Mouse (Mus musculus) MEL (cell line): Measurements from ENCODE around the gene Mrps27.

ENCODE experiments used
- BHLHE40 ChIP-seq: IDR thresholded peaks from 2 replicates; pipeline ENCODE4 v1.6.1; 2012; ENCODE audit warnings: low read depth, mild to moderate bottlenecking, inconsistent platforms, low read length, improper control_type of control experiment, borderline replicate concordance
- CHD1 ChIP-seq: IDR thresholded peaks from 2 replicates; pipeline ENCODE4 v1.6.1; 2012; ENCODE audit warnings: low read depth, mild to moderate bottlenecking, inconsistent platforms, low read length, improper control_type of control experiment
- CTCF ChIP-seq, 3 experiments: IDR thresholded peaks in 2 of 3; conservative IDR thresholded peaks in 1 of 3; 2 replicates each; pipeline ENCODE4 v1.5.1; 2011 to 2012; ENCODE audit warnings: low read length in 3 of 3, low read depth in 2 of 3, mild to moderate bottlenecking in 2 of 3, improper control_type of control experiment in 1 of 3, inconsistent platforms in 1 of 3, mixed read lengths in 1 of 3, moderate library complexity in 1 of 3; ENCODE audit not compliant: control insufficient read depth in 1 of 3, insufficient read depth in 1 of 3, poor library complexity in 1 of 3, severe bottlenecking in 1 of 3
- EP300 ChIP-seq, 2 experiments: IDR thresholded peaks; 2 replicates each; pipeline ENCODE4 v1.6.1; 2011; ENCODE audit warnings: improper control_type of control experiment in 2 of 2, low read length in 2 of 2, low read depth in 1 of 2, mild to moderate bottlenecking in 1 of 2
- GATA1 ChIP-seq: IDR thresholded peaks from 2 replicates; pipeline ENCODE4 v1.6.1; 2011; ENCODE audit warnings: low read depth, low read length, improper control_type of control experiment
- KAT2A ChIP-seq: conservative IDR thresholded peaks from 2 replicates; pipeline ENCODE4 v1.6.1; 2012; ENCODE audit warnings: low read depth, low read length, improper control_type of control experiment, inconsistent platforms
- POLR2A ChIP-seq, 2 experiments: IDR thresholded peaks; 2 replicates each; pipeline ENCODE4 v1.6.1; 2011 to 2012; ENCODE audit warnings: low read length in 2 of 2, mild to moderate bottlenecking in 2 of 2, control low read depth in 1 of 2, improper control_type of control experiment in 1 of 2, low read depth in 1 of 2, moderate library complexity in 1 of 2; ENCODE audit not compliant: control insufficient read depth in 1 of 2, insufficient read depth in 1 of 2, poor library complexity in 1 of 2
- TAL1 ChIP-seq: IDR thresholded peaks from 2 replicates; pipeline ENCODE4 v1.6.1; 2012; ENCODE audit warnings: mild to moderate bottlenecking, inconsistent platforms, low read length, moderate library complexity, mixed read lengths
- TCF12 ChIP-seq: IDR thresholded peaks from 2 replicates; pipeline ENCODE4 v1.6.1; 2014; ENCODE audit warnings: low read depth, mild to moderate bottlenecking, inconsistent platforms, low read length, improper control_type of control experiment, moderate library complexity
- ZMIZ1 ChIP-seq: IDR thresholded peaks from 2 replicates; pipeline ENCODE4 v1.6.1; 2012; ENCODE audit warnings: low read depth, mild to moderate bottlenecking, inconsistent platforms, low read length, improper control_type of control experiment, moderate library complexity
- ZNF384 ChIP-seq: IDR thresholded peaks from 2 replicates; pipeline ENCODE4 v1.6.1; 2012; ENCODE audit warnings: low read depth, mild to moderate bottlenecking, inconsistent platforms, low read length, improper control_type of control experiment

DNA sequence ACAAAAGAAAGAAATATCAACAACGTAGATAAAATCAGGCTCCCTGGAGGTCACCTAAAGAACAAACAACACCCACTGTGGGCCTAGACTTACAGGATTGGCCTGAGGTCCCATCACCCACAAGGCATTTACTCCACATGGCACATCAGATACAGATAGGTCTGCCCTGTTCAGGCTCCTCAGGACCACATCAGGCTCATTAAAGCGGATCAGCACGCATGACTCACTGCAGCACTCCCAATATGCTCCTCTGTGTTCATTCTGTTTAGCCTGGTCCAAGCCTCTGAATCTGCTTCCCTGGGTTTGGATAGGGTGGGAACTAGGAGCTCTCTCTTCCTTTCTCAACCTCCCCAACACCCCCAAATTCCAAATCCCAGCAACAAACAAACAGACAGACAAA, 107.9 kb downstream of the Mrps27 start:
- TF ChIP-seq BHLHE40: no peak
- no peak for TF ChIP-seq TCF12
- TF ChIP-seq GATA1: no peak
- TF ChIP-seq TAL1: no peak
- no peak for TF ChIP-seq ZMIZ1
- no peak for TF ChIP-seq CTCF (IDR thresholded peaks at IDR 0.05 in 2 of 3, conservative IDR thresholded peaks at IDR 0.05 in 1 of 3; ENCODE audit: control insufficient read depth in 1 of 3, insufficient read depth in 1 of 3, low read depth in 2 of 3, low read length in 3 of 3, poor library complexity in 1 of 3, severe bottlenecking in 1 of 3)
- TF ChIP-seq EP300 (IDR thresholded peaks at IDR 0.05; ENCODE audit: low read depth in 1 of 2, low read length in 2 of 2): no peak
- no peak for TF ChIP-seq POLR2A (IDR thresholded peaks at IDR 0.05; ENCODE audit: control insufficient read depth in 1 of 2, insufficient read depth in 1 of 2, low read depth in 1 of 2, low read length in 2 of 2, poor library complexity in 1 of 2)
- TF ChIP-seq ZNF384: no peak
- TF ChIP-seq CHD1: no peak
- TF ChIP-seq KAT2A: no peak
